8 mouse cellular contexts compared by ENCODE assay signal in genomic region chr17:69416920-69417661, GRCm38 (mm10). TPM values are rescaled to one million over a fixed set of nuclear protein-coding genes. Genes with fewer than 3 reads are reported as not detected.
DNase-seq lines count a peak whose midpoint lies in the region; ATAC-seq lines count a peak whose summit lies in the region.

No protein-coding gene starts in this region.

- peak overlapping the region; percentile 96 for H3K27ac ChIP-seq in hindbrain, embryonic 16.5 days (ENCODE audit: low read depth, low read length)
- H3K27ac ChIP-seq in macrophage = peak overlapping the region; percentile 64

- WGBS in hindbrain, embryonic 16.5 days = under 1% methylated on average over 56 of the region's 56 CpGs
- under 1% methylated on average over 56 of the region's 56 CpGs for WGBS in macrophage (ENCODE audit: missing documents)

- peak; percentile 92 for DNase-seq in T-cell, adult 2 months (ENCODE audit: low spot score)
- peak; percentile 96 to 98 for DNase-seq in cerebellum, postnatal 36 days
- peak; percentile 97 for DNase-seq in gastrocnemius, adult 18-20 months (ENCODE audit: low spot score)
- peak; percentile 96 to 97 for DNase-seq in left cerebral cortex, adult 18-20 months (ENCODE audit: low spot score in 2 of 2)
- peak; percentile 95 for DNase-seq in right cerebral cortex, adult 18-20 months
- DNase-seq in urinary bladder, postnatal 10 days (ENCODE audit: low spot score) = peak; percentile 89

- no peaks in the 10 kb centered on the region for H3K9me3 ChIP-seq in hindbrain, embryonic 16.5 days (ENCODE audit: control insufficient read depth, low read length)

- H3K4me3 ChIP-seq in hindbrain, embryonic 16.5 days (ENCODE audit: low read length) = peak overlapping the region; percentile 84
- peak overlapping the region; percentile 81 for H3K4me3 ChIP-seq in macrophage (ENCODE audit: inconsistent target)

- peaks cover 33% of the 10 kb centered on the region for H3K79me2 ChIP-seq in macrophage (ENCODE audit: inconsistent target)

- peaks cover 6% of the 10 kb centered on the region for H3K4me1 ChIP-seq in hindbrain, embryonic 16.5 days (ENCODE audit: control insufficient read depth, insufficient read depth, low read depth, low read length)

- H3K9ac ChIP-seq in hindbrain, embryonic 16.5 days (ENCODE audit: low read depth, low read length) = peak overlapping the region; percentile 91

- no peaks in the 10 kb centered on the region for H3K27me3 ChIP-seq in hindbrain, embryonic 16.5 days (replicated peaks; ENCODE audit: control insufficient read depth, insufficient read depth, low read length)

- ATAC-seq in hindbrain, embryonic 16.5 days = peak; percentile 100

- H3K4me2 ChIP-seq in hindbrain, embryonic 16.5 days (ENCODE audit: low read length) = peak overlapping the region; percentile 83

- no peaks in the 10 kb centered on the region for H3K36me3 ChIP-seq in hindbrain, embryonic 16.5 days (ENCODE audit: control insufficient read depth, insufficient read depth, low read length)
- no peaks in the 10 kb centered on the region for H3K36me3 ChIP-seq in macrophage (ENCODE audit: inconsistent target)

RNA-seq across cellular contexts. Expression of gene Akain1, which starts 22.0 kb away (rescaled TPM):
- not detected for total RNA-seq in gastrocnemius, adult 18-20 months (2021)
- polyA plus RNA-seq in hindbrain, embryonic 16.5 days (2015; fragmentation: Nextera tagmentation; extraction: Ambion mirVana) = 1.4 and 1.8 TPM in 2 replicates
- 1 to 10 TPM; 5.9 to 6.8 TPM for total RNA-seq in left cerebral cortex, adult 18-20 months (2021)
- total RNA-seq in macrophage (2018; cell fraction: chromatin; rRNA removed) = not detected
- not detected for total RNA-seq in macrophage (2018; cell fraction: cytosol; rRNA removed)
- not detected for total RNA-seq in macrophage (2018; cell fraction: nucleus; rRNA removed)
- polyA plus RNA-seq in macrophage (2018) = not detected in 3 replicates

RNA-seq across cellular contexts. Expression of gene Zbtb14, which starts 34.2 kb away (rescaled TPM):
- 1 to 10 TPM; 7.3 to 7.4 TPM for total RNA-seq in gastrocnemius, adult 18-20 months (2021)
- polyA plus RNA-seq in hindbrain, embryonic 16.5 days (2015; fragmentation: Nextera tagmentation; extraction: Ambion mirVana) = 22.4 and 28.3 TPM in 2 replicates
- 10 to 100 TPM; 23.1 to 24.9 TPM for total RNA-seq in left cerebral cortex, adult 18-20 months (2021)
- total RNA-seq in macrophage (2018; cell fraction: chromatin; rRNA removed) = 10 to 100 TPM in 5 of 26 experiments, 1 to 10 TPM in 18, under 1 TPM in 3; 0.71 to 15.4 (median 4.0) TPM
- 10 to 100 TPM in 16 of 26 experiments, 1 to 10 TPM in 10; 4.7 to 17.4 (median 11.8) TPM for total RNA-seq in macrophage (2018; cell fraction: cytosol; rRNA removed)
- total RNA-seq in macrophage (2018; cell fraction: nucleus; rRNA removed) = 10 to 100 TPM in 8 of 26 experiments, 1 to 10 TPM in 18; 2.9 to 21.4 (median 7.0) TPM
- 11.9 to 12.9 TPM (median 12.4 TPM) in 3 replicates for polyA plus RNA-seq in macrophage (2018)

Comparison
In these comparisons a context has a peak if more than half of its experiments do, and no peak if none do; other contexts are left out.
1. Peak in every context shown above with its lines: DNase-seq, ATAC-seq, H3K4me3 ChIP-seq and H3K27ac ChIP-seq.
2. RNA of gene Akain1, which starts 22.0 kb away (total RNA-seq): 5.9 to 6.8 TPM in left cerebral cortex, adult 18-20 months; not detected in gastrocnemius, adult 18-20 months; every median in the first group is over 4 times any median in the second.